Mouse (Mus musculus) heart, adult 18-20 months (tissue): ENCODE results near the gene Mrps2. TPM values are rescaled to one million over a fixed set of nuclear protein-coding genes. Genes with fewer than 3 reads are reported as not detected.

Experiments used
- DNase-seq, 2 experiments: peaks; one replicate each; pipeline ENCODE4 v3.0.0; 2021 to 2022; ENCODE audit warnings: mixed read lengths in 1 of 2
- long read RNA-seq, 2 experiments: library from polyadenylated mRNA; stranded (forward); transcript quantifications; one replicate each; pipeline ENCODE4 v2.0.0; 2021
- total RNA-seq, 2 experiments: library from RNA; stranded (reverse); gene quantifications; 2 replicates each; pipeline ENCODE4 v1.2.3; 2021

The Mrps2 gene
- total RNA-seq: 10 to 100 TPM; 42.6 to 43.7 TPM
- long read RNA-seq, experiment 1, transcript Mrps2-201 (4 exons, 2,080 nt): major isoform, 12 of 29 reads
- long read RNA-seq, experiment 1, partial matches to known transcripts: 1 of 29 reads
- long read RNA-seq, experiment 1, other reads (novel, unspliced or antisense): 16 of 29 reads
- long read RNA-seq, experiment 2, transcript Mrps2-201 (4 exons, 2,080 nt): major isoform, 5 of 21 reads
- long read RNA-seq, experiment 2, partial matches to known transcripts: 0 of 21 reads
- long read RNA-seq, experiment 2, other reads (novel, unspliced or antisense): 16 of 21 reads

DNA sequence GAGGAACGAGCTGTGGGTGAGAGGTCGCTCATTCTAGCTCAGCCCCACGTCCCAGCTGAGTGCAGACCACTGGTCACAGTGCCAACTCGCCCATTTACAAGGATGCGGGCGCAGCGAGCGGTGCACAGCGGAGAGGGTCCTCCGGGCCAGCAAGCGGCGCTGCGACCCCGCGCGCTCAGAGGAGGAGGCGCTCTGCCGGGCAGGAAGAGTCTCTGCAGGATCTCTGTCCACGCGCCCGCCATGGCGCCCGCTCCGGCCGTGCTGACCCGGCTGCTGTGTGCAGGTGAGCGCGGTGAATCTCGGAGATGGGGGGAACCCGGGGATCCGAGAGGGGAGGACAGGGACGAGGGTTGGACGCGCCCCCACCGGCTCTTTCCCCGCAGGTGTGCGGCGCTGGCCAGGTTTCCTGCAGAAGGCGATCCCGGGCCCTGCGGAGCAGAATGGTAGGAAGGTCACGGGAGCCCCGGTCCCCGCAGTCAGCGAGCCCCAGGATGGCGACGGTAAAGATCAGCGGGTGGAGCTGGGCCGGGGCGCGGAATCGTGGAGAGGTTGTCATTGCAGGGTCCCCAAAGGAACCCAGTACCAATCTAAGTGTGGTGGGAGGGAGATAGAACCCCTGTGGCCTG is at the start of gene Mrps2:
Mrps2 (plus strand) TSS at position 207 of the 626 bp plus-strand sequence.
- peak; percentile 86 to 88 for DNase-seq

DNA sequence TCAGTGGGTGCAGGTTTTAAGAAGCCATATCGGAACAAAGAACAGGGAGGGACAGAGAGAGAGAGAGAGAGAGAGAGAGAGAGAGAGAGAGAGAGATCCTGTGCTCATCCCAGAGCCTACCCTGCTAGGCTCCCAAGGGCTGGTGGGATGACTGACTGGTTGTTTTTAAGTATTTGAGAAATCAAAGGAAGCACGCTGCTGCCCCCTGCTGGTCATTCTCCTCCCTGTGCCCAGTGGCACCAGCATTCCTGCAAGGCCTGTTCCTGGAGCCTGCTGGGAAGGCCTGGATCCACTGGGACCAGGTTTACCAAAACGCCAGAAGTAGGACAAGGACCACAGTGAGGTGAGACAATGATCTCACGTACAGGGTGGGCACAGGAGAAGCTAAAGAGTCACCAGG is 48.0 kb upstream of the Mrps2 start:
- DNase-seq: peak; percentile 74 to 94

DNA sequence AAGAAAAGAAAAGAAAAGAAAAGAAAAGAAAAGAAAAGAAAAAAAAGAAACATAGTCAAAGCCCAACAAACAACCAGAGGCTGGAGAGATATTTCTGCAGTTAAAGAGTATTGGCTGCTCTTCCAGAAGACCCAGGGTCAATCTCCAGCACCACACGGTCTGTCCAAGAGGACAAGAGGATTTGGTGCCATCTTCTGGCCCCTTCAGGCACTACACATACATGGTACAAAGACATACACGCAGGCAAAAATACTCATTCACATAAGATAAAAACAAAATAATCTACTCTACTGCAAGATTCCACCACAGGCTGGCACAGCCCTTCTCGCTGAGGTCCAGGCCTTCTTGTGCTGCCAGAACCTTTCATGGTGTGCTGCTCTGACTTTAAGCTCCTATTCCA is 44.7 kb upstream of the Mrps2 start:
- DNase-seq: peak in 1 of 2 experiments; percentile 61

DNA sequence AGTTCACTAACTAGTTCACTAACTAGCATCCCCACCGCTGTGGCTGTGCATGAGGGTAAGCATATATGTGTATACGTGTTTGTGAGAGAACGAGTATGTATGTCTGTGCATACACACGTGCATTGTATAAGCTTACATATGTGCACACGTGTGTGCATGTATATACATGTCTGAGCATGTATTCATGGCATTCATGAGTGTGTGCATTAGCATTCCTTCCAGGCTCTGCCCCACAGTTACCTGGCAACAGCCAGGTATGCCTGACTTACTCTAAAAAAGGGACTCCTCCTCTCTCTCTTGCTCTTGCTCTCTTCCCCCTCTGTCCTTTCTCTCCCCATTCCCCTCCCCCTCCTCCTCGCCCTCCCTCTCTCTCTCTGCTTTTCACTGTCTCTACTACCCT is 40.6 kb upstream of the Mrps2 start:
- no peak for DNase-seq

DNA sequence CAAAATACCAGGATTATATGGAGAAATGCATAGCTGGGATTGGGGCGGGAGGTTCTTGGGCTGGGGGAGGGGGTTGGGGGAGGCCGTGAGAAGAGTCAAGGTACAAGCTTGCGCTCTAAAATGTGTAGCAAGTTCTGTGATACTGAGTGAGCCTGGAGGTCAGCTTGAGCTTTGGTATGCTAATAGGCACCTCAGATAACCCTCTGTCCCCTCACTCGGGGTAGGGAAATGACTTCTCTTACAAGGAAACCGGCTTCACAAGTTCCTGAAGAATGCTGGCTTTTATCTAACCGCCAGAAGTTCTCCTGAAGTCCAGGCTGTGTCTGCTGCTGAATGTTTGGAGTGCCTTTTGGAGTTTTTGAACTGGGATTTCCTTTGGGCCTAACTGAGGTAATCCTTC is 37.0 kb upstream of the Mrps2 start:
- DNase-seq: no peak

DNA sequence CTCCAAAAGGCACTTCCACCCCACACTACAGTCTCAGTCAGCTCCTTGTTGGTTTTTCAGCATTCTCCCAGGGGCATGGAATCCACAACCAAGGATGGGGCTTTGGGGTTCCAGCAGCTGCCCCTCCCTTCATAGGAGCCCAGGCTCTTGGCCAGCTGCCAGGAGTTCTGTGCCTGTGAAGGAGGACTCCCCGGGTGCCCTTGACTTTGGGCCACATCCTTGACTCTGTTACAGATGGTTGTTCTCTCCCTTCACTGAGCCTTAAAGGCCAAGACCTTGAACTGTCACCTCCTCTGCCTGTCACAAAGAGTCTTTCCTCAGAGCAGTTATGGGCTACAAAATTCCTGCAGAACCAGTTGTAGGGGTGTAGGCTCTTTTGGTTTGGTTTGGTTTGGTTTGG is 35.1 kb upstream of the Mrps2 start:
- no peak for DNase-seq

DNA sequence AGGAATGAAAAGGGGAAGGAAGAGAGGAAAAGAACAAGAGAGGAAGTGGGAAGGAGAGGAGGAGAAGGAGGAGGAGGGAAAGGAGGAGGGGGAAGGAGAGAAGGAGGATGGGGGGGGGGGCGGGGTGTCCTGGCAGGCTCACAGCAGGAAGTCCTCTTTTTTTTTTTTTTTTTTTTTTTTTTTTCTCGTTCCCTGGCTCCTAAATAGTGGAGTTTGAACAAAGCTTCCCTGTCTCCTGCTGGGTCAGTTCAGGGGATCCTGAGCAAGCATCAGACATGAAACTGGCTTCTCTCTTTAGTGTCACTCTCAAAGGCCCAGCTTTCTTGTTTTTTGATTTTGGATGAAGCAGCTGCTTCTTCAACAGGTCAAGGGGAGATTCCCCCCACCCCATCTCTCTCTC is 34.4 kb upstream of the Mrps2 start:
- no peak for DNase-seq

DNA sequence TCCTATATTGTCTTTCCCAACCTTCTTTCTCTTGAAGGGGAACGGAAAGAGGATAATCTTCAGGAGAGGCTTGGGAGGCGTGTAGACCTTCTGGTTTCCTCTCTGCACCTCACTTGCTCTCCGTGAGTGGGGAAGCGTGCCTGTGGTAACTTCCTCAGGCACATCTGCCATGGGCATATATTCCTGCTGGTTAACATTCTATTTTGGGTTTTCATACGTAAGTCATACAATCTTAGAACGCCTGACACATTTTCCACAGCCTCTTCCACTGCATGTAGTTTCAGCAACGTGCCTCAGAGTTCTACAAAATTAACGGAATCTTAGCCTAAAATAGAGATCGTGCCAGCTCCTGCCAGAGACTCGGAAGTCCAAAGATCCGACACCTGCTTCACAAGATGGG is 32.5 kb upstream of the Mrps2 start:
- DNase-seq: no peak

DNA sequence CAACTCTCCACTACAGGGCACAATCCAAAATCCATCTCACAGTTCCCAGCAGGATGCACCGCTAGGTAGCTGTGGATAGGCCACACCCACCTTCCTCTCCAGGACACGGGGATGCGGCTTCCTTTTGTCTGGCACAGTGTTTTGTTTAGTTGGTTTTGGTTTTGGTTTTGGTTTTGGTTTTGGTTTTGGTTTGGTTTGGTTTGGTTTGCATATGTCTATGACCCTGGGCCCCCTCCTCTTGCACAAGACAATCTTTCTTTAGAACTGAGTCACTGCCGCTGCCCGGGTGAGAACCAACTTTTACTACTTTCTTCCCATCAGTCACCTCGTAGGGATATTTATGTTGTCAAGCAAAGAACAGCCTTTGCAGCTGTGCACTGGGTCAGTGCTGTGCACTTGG is 27.0 kb upstream of the Mrps2 start:
- DNase-seq: no peak

DNA sequence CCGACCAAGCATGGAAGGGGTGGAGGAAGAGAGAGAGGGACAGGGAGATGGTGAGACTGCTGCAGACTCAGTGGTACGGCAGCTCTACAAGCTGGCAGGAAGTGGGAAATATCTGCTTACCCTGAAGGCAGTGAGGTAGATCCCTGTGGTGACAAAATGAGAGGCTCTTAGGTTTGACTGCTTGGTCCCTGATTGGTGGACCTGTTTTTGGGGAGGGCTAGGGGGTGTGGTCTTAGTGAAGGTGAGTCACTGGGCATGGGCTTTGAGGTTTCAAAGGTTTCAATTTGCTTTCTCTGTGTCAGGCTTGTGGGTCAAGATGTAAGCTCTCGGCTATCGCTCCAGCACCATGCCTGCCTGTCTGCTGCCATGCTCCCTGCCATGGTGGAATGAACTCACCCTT is 22.8 kb upstream of the Mrps2 start:
- DNase-seq: no peak

DNA sequence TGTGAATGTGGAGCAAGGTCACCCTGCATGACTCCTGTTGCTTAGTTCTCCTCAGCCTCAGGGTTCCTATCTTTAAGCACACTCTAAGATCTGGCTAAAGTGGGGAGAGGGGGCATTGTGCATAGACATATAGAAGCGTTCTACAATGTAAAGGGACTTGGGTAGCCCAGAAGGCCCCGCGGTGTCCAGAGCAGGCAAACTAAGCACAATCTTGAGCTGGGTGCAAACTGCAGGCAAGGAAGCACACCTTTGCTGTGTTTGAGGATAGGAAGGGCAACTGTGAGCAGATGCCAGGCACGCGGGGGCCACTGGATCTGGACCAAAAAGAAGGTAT is 21.7 kb upstream of the Mrps2 start:
- no peak for DNase-seq

DNA sequence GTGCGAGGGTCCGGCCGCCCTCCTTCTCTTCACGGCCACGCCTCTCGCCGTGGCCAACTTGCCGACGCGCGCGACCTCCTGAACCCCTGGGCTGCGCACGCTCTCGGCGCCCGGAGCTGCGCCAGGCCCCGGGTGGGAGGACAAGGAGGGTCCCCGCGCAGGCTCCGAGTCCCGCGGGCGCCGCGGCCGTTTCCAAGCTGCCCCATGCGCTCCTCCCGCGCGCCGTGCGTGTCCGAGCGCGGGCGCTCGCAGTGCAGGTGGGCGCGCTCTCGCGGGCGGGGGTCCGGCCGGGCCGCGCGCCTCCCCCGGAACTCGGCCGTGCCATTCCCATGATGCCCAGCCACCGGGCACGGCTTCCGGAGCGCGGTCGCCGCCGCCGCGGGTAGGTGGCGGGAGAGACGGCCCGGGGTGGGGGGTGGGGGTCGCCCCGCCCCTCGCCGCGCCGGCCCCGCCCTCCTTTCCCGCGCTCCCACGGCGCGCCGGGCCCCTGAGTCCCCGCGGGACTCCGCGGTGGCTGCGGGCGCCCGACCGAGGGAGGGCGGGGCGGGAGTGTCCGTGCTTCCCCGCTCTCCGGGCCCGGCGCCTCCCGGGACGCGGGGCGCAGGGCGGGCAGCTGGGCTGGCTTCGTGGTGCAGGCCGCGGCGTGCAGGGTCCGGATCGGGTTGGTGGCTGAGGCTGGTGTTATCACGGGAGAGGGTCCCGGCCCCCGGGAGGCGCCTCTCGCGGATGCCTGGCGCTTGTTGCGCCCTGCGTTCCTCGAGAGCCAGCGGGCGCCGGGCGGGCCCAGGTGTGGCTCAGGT is 21.2 kb upstream of the Mrps2 start, which contains the start of gene Ppp1r26:
Ppp1r26 (plus strand) TSS at position 286 of the 800 bp plus-strand sequence.
- peak in 1 of 2 experiments; percentile 33 for DNase-seq

DNA sequence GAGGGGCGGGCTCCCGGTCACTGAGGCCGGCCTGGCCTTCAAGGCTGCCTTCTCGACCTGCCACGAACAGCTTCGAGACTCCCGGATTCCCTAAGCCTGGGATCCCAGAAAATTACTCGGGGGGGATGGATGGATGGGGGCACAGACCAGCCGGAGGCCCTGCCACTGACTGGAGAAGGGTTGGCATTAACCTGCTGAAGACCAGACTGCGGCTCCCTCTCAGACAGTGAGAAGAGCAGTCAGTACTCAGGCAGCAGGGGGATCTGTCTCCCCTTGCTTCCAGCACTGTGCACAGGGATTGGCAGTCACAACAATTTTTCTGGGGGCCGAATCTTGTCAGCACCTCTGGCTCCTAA is 20.6 kb upstream of the Mrps2 start:
- no peak for DNase-seq

DNA sequence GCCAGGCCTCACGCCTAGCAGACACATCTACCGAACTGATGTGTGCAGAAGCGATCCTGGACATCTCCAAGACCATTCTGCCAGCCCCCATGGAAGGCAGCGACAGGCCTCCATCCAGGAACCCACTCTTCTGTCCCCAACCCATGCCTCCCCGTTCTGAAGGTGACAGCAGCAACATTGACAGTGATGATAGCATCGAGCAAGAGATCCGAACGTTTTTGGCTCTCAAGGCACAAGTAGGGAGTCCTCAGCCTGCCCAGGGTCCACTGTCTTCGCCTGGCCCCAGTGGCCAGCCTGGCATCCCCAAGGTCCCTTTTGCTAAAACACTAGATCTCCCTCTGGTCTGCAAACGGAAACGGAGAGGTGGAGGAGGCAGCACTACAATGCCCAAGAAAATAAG is 16.2 kb upstream of the Mrps2 start:
- DNase-seq: no peak

DNA sequence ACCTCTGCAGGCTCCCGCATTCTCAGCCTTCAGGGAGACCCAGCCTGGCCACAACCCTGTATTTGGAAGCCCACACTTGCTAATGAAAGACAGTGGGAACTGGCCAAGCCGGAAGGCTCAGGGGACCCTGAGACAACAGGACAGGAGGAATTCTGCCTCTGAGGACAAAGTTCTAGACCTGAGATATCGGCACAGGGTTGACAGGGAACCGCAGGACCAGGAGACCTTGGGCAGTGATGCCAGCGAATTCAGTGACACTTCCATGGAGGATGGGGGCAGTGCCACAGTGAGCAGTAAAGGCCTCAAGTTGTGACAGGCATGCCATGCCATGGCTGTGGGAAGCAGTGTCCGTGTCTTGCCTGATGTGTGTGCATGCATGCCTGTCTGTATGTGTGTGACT is 14.3 kb upstream of the Mrps2 start:
- DNase-seq: no peak

DNA sequence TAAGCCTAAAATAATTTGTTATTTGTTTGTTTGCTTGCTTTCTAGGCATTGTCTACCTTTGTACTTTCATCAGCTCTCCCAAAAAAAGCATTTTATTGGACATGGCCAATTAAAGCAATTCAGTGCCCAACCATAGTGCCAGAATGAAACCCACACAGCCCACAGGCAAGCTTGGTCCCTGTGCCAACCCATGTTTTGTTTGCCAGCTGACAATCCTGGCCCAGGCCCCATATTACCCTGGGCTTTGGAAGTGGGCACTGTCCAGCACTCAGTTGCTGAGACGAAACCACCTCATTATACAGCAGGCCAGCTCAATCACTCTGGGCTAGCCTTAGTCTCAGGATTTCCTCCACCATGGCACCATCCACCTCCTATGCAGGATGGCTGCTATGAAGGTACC is 11.2 kb upstream of the Mrps2 start:
- no peak for DNase-seq

DNA sequence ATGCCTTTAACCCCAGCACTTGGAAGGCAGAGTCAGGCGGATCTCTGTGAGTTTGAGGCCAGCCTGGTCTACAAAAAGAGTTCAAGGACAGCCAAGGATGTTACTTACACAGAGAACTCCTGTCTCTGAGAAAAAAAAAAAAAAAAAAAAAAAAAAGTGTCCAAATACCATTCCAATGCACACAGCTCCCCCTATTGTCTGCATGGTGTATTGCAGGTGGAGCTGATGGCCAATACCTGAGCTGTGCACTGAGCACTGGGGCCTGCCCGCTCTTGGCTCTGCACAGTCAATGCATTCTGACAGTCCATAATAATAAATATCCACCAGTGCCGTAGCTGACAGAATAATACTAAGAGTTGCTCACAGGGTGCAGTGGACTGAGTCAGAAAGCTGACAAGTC is 3.9 kb upstream of the Mrps2 start:
- peak; percentile 47 to 77 for DNase-seq

DNA sequence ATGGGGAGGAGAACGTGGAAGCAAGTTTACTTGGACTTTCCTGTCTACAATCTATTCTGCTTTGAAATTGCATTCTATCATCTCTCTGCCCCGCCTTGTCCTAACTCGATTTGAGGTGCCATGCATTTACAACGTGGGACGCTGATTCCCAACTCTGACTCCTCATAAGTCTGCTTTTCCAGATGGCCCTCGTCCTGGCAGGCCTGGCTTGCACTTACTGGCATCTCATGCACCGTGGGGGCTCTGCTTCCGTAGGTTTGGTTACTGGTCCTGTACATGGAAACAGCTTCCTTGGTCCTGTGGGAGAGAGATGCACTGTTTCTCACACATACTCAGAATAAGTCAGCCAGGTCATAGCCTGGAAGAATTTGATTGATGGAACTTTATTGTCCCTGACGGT is 2.9 kb upstream of the Mrps2 start:
- DNase-seq: no peak

DNA sequence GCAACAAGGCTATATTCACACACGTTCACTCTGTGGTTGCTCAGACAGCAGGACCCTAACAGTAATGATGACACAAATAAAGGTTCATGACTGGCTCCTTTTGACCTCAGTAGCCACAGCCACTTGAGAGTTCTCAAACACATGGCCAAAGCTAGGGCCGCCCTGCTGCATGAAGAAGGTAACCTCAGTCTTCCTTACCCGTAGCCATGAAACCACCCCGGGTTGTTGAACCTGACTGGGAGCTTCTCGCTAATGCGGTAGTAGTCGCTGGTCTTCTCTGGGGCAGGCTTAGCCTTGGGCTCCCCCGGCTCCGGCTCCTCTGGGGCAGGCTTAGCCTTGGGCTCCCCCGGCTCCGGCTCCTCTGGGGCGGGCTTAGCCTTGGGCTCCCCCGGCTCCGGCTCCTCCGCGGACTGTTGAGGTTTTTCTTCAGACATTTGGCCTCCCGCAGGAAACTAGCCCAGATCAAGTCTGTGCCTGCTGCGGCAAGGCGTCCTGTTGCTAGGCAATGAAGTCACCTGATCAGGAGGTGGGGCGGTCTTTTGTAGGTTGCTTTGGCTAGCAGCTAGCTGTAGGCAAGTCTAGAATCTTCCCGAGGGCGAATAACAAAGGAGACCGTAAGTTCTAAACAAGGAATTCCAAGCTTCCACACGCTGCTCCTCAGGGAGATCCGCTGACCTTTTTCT is 1.9 kb upstream of the Mrps2 start, which contains the start of gene 1700007K13Rik:
1700007K13Rik (minus strand) TSS at position 497 of the 683 bp plus-strand sequence.
- peak; percentile 72 to 74 for DNase-seq

DNA sequence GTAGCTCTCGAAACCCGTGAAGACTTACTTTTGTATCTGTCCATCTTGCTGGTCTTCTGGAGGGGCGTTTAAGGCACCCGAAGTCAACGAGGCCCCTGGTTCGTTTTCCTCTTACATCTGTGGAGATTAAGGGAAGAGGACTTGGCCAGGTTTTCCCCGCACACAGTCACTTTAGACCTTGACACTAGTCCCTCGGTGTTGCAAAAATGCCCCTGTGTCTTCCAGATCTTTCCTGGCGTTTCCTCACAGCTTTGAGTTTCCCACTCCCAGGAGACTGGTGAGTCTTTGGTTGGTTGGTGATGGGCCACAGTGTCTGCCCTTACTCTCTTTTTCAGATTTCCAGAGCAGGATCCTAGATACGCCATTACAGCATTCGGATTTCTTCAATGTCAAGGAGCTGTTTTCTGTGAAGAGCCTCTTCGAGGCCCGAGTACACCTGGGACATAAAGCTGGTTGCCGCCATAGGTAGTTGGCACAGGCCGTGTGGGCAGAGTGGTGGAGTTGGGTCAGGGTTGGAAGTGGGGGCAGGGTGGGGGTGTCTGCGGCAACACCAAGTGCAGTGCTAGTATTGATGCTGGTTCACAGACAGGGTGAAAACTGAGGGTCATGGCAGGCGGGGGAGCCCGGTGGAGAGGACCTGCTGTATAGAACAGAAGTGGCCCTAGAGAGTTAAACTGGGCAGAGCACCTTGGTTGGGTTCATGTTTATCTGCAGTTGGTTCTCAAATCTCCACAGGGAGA is 790 bp downstream of the Mrps2 start:
- no peak for DNase-seq

DNA sequence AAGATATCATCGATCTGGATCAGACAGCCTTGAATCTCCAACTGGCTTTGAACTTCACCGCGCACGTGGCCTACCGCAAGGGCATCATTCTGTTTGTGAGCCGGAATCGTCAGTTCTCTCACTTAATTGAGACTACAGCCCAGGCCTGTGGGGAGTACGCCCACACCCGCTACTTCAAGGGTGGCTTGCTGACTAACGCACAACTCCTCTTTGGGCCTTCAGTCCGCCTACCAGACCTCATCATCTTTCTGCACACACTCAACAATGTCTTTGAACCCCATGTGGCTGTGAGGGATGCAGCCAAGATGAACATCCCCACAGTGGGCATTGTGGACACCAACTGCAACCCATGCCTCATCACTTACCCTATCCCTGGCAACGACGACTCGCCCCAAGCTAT is 1.6 kb downstream of the Mrps2 start:
- DNase-seq: no peak

DNA sequence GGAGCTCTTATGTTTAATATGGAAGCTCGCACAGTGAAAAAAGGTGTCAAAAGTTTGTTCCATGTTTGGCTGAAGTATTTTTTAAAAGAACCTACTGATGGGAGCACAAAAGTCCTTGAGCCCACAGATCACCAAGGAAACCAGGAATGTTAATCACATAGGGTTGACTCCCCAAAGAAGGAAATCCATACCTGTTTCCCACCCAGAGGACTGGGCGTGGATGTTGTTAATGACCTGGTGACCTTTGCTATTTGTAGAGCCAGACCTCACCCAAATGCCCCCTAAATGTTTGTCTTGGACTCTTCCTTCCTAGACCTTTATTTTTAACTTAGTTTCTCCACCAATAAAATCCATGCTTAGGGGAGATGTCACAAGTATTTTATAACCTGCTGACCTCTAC is 2.7 kb downstream of the Mrps2 start:
- DNase-seq: no peak
